Mouse (Mus musculus): Measurements from ENCODE around the gene Klf8.

The Klf8 gene

GRCm38 (mm10) chrX:153440018-153440417 lies 202.8 kb downstream of the Klf8 start:
- no peak for DNase-seq
